Mouse (Mus musculus) NIH3T3 (cell line): ENCODE data around the gene Lrriq1.

ENCODE experiments used
- DNase-seq: peaks from one replicate; pipeline ENCODE4 v3.0.0-alpha.2; 2012; ENCODE audit warnings: low read depth

The Lrriq1 gene

DNA sequence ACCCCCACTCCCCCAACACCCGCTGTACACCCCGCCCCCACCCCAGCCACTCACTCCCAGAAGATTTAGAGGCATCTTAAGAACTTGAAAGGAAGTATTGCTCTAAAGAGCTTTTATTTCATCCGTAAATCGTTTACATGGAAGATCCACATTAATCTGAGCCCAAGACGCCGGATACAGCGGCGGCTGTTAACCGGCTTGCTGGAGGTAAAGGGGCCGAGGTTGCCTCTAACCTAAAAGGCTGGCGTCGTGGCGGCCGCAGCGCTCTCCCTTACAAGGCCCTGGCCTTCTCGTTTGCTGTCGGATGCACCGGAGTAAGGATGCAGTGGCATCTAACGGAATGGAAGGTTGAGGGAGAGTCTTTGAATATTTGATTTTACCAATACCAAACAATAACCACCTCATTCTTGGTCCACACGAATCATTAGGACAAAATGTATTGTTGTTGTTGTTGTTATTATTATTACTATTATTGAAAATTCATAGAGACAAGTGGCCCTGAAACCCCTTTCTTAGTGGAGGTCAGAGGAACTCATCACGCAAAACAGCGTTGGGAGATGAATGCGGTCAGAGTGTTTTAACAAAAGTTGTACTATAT, 206.9 kb downstream of the Lrriq1 start:
- DNase-seq: no peak

DNA sequence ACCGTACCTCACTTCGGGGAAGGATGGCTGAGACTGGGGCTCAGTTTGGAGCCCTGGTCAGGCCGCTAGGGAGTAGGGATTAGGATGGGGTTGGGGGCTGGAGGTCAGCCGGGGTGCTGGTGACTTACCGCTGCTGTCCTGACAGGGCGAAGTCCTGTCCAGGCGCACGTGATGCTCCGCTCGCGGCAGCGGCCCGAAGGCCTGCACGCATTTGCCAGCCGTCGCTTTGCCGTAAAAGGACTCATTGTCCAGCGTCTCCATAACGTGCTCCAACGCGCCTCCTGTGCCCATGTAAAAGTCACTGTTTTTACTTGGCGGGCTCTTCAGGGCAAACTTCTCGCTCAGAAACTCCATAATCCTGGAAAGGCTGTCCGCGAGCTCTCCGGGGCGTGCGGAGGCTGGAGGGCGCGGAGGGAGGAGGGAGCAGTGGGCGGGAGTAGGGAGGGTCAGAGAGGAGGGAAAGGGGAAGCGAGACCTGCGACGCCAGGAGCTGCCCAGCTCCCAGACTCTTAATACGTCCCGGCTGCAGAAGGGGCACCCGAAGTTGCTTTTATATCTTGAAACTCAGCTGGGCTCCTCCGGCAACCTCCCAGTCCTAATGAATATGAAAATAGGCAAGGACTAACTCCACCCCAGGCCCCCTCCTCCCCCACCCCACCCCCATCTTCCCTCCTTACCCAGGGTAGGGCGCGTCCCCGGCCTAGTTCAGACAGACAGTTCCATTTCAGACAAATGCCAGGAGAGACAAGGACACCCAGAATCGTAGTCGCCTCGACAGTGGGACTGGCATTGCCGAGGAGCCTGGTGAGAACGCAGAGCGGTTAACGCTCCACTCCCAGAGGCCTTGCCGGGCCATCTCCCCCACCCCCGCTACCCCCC, 207.6 kb downstream of the Lrriq1 start:
- no peak for DNase-seq

DNA sequence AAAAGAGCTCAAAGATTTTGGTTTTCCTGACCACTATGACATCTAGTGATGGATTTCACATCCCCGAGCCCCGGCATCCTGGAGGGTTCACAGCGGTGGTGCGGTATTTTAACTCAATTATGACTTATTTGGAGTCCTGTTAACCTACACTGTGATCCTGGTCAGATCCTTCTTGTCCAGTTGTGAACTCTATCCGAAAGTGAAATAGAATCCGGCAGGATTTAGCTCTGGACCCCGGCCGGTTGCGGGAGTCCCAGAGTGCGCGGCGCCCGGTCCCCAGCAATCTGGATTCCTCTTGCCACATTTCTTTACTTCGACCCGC, 208.2 kb downstream of the Lrriq1 start:
- DNase-seq: no peak

DNA sequence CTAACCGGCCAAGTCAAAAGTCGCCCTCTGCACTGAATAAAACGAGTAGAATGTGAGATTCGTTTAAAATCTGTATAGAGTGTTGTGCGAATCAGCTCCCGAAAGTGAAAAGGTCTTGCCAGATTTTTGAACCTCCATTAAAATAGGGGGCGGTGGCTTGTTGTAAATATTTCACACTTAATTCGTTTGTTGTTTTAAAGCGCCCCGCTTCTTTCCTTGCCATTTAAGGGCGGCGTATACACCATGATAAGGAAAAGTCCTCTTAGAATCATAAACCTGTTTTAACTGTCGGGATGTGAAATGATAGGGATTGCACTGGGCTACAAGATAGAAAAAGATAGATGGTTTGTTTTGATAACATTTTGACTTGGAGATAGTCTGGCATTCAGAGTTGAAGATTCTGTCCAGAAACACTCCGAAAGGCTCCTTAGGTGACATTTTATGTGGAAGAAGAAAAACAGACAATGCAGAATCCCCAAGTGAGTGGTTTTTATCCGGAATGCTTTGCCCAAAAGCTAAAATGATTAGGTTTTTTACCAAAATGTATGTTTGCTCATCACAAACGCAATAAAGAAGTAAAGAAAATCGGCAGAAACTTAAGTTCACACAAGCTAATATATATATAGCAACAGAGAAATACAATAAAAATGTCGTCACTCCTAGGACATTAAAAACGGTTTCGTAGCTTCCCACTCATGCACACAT, 208.7 kb downstream of the Lrriq1 start:
- no peak for DNase-seq

DNA sequence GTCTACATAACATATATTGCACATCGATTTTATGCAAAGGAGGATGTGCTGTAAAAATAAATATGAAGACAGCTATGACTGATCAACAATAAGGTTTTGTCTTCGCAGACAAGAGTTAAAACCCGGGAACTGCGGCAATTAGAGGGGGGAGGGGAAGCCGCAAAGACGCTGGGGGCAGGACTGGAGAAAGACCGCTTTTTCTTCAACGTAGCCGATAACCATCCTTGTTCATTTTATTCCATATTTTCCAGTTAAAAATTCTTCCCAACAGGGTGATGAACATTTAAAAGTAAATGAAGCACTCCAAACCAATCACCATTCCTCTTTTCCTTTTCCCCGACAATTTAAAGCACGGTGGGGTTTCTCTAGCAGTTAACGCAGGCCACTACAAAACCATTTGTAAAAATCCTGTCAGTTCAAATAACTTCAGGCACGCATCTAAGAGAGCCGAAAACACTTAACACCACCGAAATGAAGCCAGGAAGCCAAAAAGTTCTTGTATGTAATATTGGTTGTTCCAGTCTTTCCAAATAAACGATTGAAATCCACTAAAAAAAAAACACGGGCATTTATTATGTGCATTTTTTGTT, 209.4 kb downstream of the Lrriq1 start:
- no peak for DNase-seq

DNA sequence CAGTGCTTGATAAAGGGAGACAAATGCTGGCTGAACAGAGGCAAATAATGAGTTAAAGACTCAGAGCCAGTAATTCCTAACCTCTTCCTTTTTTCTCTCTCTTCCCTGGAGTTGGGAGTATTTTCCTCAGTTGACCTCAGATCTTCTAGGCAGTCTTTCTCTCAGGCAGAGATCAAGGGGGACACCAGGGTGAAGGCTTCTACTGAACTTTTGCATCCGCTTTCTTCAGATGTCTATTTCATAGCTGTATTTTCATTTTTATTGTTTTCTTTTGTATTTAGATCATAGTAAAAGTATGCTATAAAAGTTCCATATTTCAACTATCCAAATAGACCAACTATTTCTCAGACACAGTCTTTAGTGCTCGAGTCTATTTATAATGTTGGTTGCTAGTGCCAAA, 233.6 kb downstream of the Lrriq1 start:
- no peak for DNase-seq

DNA sequence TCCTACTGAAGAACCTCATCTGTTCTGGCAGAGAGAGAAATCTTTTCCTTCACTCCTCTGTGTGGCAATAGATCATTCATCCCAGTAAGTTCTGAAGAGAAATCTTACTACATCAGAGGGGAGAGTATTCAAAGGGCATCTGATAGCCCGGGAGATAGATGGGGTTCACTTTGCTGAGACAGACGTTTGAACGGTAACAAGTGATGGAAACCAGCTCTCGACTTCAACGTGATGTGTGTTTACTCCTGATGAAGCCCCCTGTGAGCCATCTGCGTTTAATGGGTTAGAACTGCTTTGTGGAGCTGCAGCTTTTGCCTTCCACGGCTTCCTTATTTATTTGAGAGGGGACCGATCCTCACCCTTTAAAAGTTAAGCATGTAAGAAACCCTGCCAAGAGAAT, 235.2 kb downstream of the Lrriq1 start:
- DNase-seq: no peak

DNA sequence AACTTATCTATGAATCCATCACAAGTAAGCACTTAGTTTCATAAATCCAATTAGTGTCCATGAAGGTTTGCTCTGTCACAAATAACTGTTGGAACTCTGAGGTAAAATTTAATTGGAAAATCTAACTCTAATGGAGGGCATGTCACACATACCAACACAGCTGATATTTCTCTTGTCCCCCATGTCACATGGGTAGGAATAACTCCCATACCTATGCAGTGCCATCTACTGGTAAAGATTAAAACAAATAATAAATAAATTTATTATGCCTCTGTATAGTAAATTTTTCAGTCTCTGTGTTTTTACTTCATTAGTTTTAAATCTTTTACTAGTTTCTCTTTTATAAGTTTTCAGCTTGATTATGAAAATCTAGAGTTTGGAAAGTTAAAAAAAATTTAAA, 236.5 kb downstream of the Lrriq1 start:
- DNase-seq: no peak
